Mouse (Mus musculus): ENCODE measurements around the gene Col5a1. TPM values are rescaled to one million over a fixed set of nuclear protein-coding genes. Genes with fewer than 3 reads are reported as not detected.
A peak's percentile ranks its signal among the peaks of the same experiment; 100 is the strongest.

Gene Col5a1
- polyA plus RNA-seq, 1 experiment from 2014 or later, result 21.4 TPM

DNA sequence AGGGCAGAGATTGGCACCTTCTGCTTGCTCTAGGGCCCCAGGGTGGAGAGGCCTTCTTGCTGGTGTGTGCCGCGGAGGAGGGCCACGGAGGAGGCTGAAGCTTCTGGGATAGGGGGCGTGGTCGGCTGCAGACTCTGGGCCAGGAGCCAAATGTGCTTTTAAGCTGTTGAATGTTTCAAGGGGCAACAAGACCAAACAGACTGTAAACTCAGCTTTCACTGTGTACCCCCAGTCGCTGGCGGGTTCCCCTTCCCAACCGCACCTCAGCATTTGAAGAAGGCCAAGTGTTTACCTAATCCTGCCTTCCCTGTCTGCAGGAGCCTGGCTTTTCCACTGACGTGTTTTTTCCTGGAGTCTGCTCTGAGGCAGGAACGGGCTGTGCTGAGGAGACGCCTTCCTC, 48.0 kb downstream of the Col5a1 start:
- no peak for DNase-seq (ENCODE audit: low spot score)
- Histone ChIP-seq H3K4me1 (peaks cover 51% of the 10 kb centered on the region), H3K36me3 (peaks cover 26% of the 10 kb centered on the region), H3K27me3 (ENCODE audit: low read depth, poor library complexity, severe bottlenecking) (no peaks in the 10 kb centered on the region), H3K27ac (peak overlapping the region; percentile 85), H3K4me3 (no peak overlapping the region), H3K9me3 (replicated peaks) (no peaks in the 10 kb centered on the region)
- WGBS, result 60% methylated on average over 11 of the region's 11 CpGs

DNA sequence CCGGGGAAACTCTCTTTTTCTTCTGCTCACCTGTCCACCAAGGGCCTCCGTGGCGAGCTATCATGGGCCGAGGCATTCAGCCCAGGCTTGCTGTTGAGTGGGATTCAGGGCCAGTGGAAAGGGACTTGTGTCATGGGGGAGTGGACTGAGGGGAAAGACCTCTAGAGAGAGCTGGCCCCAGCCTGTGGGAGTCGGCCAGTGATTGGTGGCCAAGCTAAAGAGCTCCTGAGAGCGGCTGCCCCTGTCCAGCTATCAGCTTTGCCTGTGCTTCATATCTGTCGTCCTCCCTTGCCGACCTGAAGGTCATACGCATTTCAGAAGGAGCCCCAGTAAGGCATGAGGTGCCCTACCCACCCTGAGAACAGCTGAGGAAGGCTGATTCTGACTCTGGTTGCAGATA, 48.6 kb downstream of the Col5a1 start:
- peak overlapping the region; percentile 85; the same call in 1 of the 2 replicates for H3K27ac ChIP-seq
- peaks cover 20% of the 10 kb centered on the region for H3K36me3 ChIP-seq
- no peaks in the 10 kb centered on the region for H3K27me3 ChIP-seq (ENCODE audit: low read depth, poor library complexity, severe bottlenecking)
- H3K4me1 ChIP-seq, result peaks cover 51% of the 10 kb centered on the region
- H3K4me3 ChIP-seq, result no peak overlapping the region
- DNase-seq (ENCODE audit: low spot score), result no peak
- WGBS, result 87% methylated on average over 9 of the region's 9 CpGs
- H3K9me3 ChIP-seq (replicated peaks), result no peaks in the 10 kb centered on the region

DNA sequence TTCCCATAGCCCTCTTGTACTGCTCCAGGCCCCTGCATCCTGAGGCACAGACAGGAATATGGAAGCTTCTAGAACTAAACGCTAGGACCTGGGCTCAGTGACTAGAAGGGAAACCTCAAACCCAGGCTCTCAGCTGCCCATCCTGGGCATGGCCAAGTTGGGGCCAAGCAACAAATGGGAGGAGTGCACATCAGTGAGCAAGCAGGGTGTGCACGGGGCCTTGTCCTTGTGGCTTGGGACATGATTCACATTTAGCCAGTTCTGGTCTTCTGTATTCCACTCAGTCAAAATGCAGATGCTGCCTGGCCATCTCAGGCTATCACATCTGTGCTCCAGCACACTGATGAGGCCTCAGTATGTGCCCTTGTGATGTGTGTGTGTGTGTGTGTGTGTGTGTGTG, 49.2 kb downstream of the Col5a1 start:
- DNase-seq (ENCODE audit: low spot score), result no peak
- no peaks in the 10 kb centered on the region for H3K27me3 ChIP-seq (ENCODE audit: low read depth, poor library complexity, severe bottlenecking)
- peaks cover 46% of the 10 kb centered on the region for H3K4me1 ChIP-seq
- H3K4me3 ChIP-seq, result no peak overlapping the region
- H3K27ac ChIP-seq, result peak overlapping the region; percentile 85; the same call in 1 of the 2 replicates
- WGBS, result 93% methylated on average over 2 of the region's 2 CpGs
- no peaks in the 10 kb centered on the region for H3K9me3 ChIP-seq (replicated peaks)
- H3K36me3 ChIP-seq, result peaks cover 17% of the 10 kb centered on the region

DNA sequence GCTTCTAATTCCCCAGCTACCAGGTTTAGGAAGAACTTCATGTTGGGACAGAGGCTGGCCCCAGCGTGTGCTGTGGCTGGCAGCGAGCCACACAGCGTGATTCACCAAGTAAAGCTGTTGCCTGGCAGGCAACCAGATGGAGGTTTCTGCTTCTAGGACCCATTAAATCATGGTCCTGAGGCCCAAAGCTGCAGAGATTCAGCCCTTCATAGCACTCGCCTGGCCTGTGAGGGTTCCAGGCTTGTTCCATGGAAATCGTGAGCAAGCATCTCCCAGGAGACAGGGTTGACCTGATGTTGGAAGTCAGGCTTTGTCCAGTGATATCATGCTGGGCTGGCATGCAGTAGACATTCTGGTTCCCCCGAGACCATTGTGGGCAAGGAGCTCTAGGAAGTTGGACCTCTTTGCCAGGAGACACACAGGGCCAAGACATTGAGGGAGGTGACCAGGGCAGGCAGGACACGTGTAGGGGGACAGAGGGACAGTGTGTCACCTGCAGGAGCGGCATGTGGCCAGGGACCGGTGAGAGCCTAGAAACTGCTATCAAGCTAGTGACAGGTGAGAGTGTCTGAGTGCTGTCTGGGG, 50.5 kb downstream of the Col5a1 start:
- peaks cover 17% of the 10 kb centered on the region for H3K36me3 ChIP-seq
- H3K4me3 ChIP-seq, result no peak overlapping the region
- no peak for DNase-seq (ENCODE audit: low spot score)
- H3K27me3 ChIP-seq (ENCODE audit: low read depth, poor library complexity, severe bottlenecking), result no peaks in the 10 kb centered on the region
- peak overlapping the region; percentile 25; the same call in 1 of the 2 replicates for H3K27ac ChIP-seq
- peaks cover 34% of the 10 kb centered on the region for H3K4me1 ChIP-seq
- H3K9me3 ChIP-seq (replicated peaks), result no peaks in the 10 kb centered on the region
- WGBS, result 88% methylated on average over 9 of the region's 9 CpGs

DNA sequence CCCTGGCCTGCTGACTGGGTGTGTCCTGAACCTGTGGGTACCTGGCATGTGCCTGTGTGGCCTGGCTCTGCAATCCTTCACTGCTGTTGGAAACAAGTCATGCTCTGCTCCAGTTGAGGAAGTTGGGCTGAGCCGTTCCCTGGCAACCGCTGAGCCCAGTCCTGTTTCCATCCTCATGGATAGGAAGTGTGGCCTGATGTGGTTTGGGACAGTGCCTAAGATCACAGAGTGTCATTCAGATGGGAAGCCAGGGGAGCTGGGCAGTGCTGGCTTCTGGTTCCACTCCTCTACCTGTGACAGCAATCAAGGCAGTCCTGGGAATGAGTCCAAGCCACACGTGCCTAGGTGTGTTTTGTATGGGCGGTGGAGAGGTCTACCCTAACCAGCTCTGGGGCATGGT, 53.2 kb downstream of the Col5a1 start:
- no peak for DNase-seq (ENCODE audit: low spot score)
- WGBS, result 93% methylated on average over 4 of the region's 4 CpGs

DNA sequence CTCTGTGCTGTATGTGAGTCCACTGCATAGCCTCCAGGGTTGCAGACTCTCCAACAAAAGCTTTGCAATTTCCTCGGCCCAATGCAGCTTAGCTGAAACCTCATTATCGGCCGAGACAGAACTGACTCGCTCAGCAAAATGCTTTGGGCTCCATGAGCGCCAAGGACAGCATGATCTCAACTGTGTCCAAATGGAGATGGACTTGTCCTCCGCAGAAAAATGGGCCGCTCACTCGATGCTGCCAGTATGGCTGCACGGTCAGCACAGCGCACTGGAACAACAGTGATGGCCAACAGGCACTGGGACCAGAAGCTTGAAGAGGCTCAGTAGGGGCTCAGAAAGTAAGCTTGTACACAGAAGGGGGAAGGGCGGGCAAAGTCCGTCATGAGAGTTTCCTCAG, 53.9 kb downstream of the Col5a1 start:
- H3K27me3 ChIP-seq (ENCODE audit: low read depth, poor library complexity, severe bottlenecking), result no peaks in the 10 kb centered on the region
- WGBS, result 88% methylated on average over 12 of the region's 12 CpGs
- no peak overlapping the region for H3K4me3 ChIP-seq
- H3K27ac ChIP-seq, result no peak overlapping the region
- H3K36me3 ChIP-seq, result peaks cover 11% of the 10 kb centered on the region; the same call in 1 of the 2 replicates
- DNase-seq (ENCODE audit: low spot score), result no peak
- no peaks in the 10 kb centered on the region for H3K9me3 ChIP-seq (replicated peaks)
- 0 out of 2 replicates have a peak, but pooled peaks cover 3% of the 10 kb centered on the region for H3K4me1 ChIP-seq

More for the DNA sequence above, 53.2 kb downstream of the Col5a1 start:
- Histone ChIP-seq H3K4me3 (no peak overlapping the region), H3K27ac (no peak overlapping the region), H3K27me3 (ENCODE audit: low read depth, poor library complexity, severe bottlenecking) (no peaks in the 10 kb centered on the region), H3K4me1 (peaks cover 9% of the 10 kb centered on the region), H3K36me3 (peaks cover 11% of the 10 kb centered on the region; the same call in 1 of the 2 replicates), H3K9me3 (replicated peaks) (no peaks in the 10 kb centered on the region)

DNA sequence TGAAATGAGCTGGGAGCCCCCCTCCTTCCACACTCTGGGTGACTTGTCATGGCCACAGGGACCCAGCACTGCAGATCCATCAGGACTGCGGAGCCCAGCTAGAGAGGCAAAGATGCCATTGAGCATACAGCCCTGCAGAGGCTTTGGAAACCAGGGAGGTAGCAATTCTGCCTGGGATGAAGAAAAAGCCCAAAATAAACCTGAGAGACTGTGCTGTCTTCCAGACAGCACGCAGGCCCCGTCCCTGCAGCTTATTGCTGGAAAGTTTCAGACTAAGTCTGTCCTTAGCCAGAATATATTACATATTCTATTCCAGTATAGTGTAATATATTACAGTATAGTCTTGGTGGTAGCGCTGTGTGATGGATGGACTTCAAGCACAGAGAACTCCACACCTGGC, 61.0 kb downstream of the Col5a1 start:
- Histone ChIP-seq H3K4me3 (no peak overlapping the region), H3K27me3 (ENCODE audit: low read depth, poor library complexity, severe bottlenecking) (no peaks in the 10 kb centered on the region), H3K9me3 (replicated peaks) (no peaks in the 10 kb centered on the region), H3K4me1 (0 out of 2 replicates have a peak, but pooled peaks cover 3% of the 10 kb centered on the region), H3K36me3 (peaks cover 25% of the 10 kb centered on the region), H3K27ac (no peak overlapping the region)
- DNase-seq (ENCODE audit: low spot score), result no peak
- 96% methylated on average over 4 of the region's 4 CpGs for WGBS

DNA sequence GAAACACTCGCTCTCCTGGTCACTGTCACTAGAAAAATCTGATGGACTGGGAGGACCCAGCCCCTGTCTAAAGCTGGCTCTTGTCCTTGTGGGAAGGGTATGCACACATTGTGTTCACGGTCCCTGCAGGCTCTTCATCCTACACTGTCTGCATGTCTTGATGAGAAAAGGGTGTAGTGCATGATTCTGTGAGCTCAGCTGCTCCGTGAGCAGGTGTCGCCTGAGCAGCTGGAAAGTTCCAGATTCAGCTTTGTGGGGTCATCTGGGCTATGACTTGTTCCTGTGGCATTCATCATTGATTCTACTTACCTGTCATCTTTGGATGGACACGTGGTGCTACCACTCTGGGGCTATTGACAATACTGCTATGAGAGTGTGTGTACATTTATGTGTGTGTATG, 61.7 kb downstream of the Col5a1 start:
- no peak overlapping the region for H3K27ac ChIP-seq
- 94% methylated on average over 5 of the region's 5 CpGs for WGBS
- no peaks in the 10 kb centered on the region for H3K27me3 ChIP-seq (ENCODE audit: low read depth, poor library complexity, severe bottlenecking)
- 0 out of 2 replicates have a peak, but pooled peaks cover 3% of the 10 kb centered on the region for H3K4me1 ChIP-seq
- no peak overlapping the region for H3K4me3 ChIP-seq
- no peak for DNase-seq (ENCODE audit: low spot score)
- peaks cover 31% of the 10 kb centered on the region for H3K36me3 ChIP-seq
- no peaks in the 10 kb centered on the region for H3K9me3 ChIP-seq (replicated peaks)

DNA sequence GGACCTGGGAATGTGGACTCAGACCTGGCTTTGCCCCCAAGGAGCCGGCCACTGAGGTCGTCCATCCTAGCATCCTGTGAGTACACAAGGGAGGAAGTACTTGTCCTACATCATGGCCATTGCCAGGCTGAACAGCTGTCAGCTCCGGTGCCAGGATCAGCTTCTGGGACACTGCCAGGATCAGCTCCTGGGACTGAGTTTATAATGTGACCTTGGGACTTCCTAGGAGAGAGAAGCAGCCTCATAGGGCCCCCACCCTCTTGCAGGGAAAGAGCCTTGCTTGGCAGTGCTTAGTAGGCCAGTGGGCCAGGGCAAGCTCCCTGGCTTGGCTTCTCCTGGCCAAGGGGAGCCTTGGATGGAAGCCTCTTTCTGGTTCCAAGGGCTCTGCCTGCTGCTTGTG, 67.6 kb downstream of the Col5a1 start:
- Histone ChIP-seq H3K4me1 (peaks cover 22% of the 10 kb centered on the region), H3K9me3 (replicated peaks) (no peaks in the 10 kb centered on the region), H3K36me3 (peaks cover 61% of the 10 kb centered on the region), H3K4me3 (no peak overlapping the region), H3K27me3 (ENCODE audit: low read depth, poor library complexity, severe bottlenecking) (no peaks in the 10 kb centered on the region), H3K27ac (no peak overlapping the region)
- WGBS, result 88% methylated on average over 3 of the region's 3 CpGs
- DNase-seq (ENCODE audit: low spot score), result no peak

DNA sequence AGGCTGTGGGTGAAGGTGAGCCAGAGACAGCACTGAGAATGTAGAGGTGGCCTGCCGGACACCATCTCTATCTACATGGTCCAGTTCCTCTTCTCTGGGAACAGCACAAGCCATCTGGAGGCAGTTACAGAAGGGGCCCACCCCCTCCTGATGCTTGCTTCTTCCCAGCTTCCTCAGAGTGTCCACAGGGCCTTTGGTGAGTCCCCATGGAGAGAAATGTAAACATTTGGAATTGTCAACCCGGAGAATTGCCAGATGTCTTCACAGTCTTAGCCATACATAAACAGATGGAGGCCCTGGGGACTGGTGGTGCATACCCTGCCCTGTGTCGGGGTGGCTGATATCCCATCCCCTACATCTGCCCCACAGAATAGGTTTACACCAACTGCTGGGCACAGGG, 68.7 kb downstream of the Col5a1 start:
- Histone ChIP-seq H3K27me3 (ENCODE audit: low read depth, poor library complexity, severe bottlenecking) (no peaks in the 10 kb centered on the region), H3K4me1 (peaks cover 22% of the 10 kb centered on the region), H3K27ac (no peak overlapping the region), H3K36me3 (peaks cover 60% of the 10 kb centered on the region), H3K9me3 (replicated peaks) (no peaks in the 10 kb centered on the region), H3K4me3 (no peak overlapping the region)
- WGBS, result 22% methylated on average over 3 of the region's 3 CpGs
- DNase-seq (ENCODE audit: low spot score), result no peak

DNA sequence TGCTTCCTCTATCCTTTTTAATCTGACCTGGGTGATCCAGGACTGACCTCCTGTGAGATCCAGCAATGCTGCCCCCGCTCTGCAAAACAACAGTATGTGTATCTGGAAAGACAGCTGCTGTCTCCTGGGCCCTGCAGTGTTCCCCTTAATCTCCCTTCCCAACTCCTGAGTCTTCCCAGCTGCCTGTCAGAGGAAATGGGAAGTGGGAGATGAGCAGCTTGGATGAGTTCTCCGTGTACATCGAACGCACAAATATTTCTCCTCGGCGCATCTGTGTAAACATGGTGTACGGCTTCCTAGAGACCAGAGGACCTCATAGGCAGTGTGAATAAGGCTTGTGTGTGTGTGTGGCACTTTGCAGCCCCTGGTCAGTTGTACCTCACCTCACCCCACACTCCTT, 70.5 kb downstream of the Col5a1 start:
- Histone ChIP-seq H3K4me1 (peaks cover 22% of the 10 kb centered on the region), H3K9me3 (replicated peaks) (no peaks in the 10 kb centered on the region), H3K36me3 (peaks cover 53% of the 10 kb centered on the region), H3K27me3 (ENCODE audit: low read depth, poor library complexity, severe bottlenecking) (no peaks in the 10 kb centered on the region), H3K4me3 (no peak overlapping the region), H3K27ac (no peak overlapping the region)
- DNase-seq (ENCODE audit: low spot score), result no peak
- WGBS, result 89% methylated on average over 7 of the region's 7 CpGs

DNA sequence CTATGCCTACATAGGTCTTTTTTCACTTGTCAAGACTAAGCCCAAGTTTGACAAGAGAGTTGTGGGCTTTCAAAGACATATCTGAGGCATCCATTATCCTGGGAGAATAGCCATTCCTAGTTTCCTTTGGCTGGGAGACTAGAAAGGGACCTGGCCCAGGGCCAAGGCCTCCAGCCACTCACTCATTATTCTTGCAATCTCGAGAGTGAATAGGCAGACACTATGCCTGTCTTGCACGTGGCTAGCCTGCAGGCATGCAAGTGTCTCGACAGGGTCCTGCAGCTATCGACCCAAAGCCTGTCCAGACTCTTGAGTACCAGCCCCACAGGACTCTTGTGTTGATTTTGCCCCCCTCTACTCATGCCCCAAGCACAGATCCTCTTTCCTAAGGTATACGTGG, 71.0 kb downstream of the Col5a1 start:
- H3K4me1 ChIP-seq, result peaks cover 22% of the 10 kb centered on the region
- WGBS, result 80% methylated on average over 5 of the region's 5 CpGs
- no peaks in the 10 kb centered on the region for H3K9me3 ChIP-seq (replicated peaks)
- H3K27ac ChIP-seq, result no peak overlapping the region
- H3K4me3 ChIP-seq, result no peak overlapping the region
- no peak for DNase-seq (ENCODE audit: low spot score)
- H3K27me3 ChIP-seq (ENCODE audit: low read depth, poor library complexity, severe bottlenecking), result no peaks in the 10 kb centered on the region
- peaks cover 51% of the 10 kb centered on the region for H3K36me3 ChIP-seq

DNA sequence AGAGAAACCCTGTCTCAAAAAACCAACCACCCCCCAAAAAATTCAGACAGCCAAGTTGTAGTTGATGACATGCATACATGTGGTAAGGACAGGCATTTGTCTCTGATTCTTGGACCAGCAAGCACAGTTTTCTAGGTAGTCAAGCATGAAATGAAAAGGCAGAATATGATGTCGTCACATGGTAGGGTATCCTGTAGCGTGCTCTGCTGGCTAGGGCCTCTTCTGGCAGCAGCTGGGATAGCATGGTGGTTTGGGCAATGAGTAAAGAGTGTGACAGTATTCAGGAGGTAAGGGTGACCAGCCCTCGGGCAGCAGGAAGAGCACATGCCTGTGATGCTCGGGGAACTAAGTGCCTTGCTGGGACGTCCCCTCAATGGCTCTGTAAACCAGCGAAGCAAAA, 73.0 kb downstream of the Col5a1 start:
- Histone ChIP-seq H3K4me1 (peaks cover 22% of the 10 kb centered on the region), H3K9me3 (replicated peaks) (no peaks in the 10 kb centered on the region), H3K27me3 (ENCODE audit: low read depth, poor library complexity, severe bottlenecking) (no peaks in the 10 kb centered on the region), H3K4me3 (no peak overlapping the region), H3K27ac (no peak overlapping the region), H3K36me3 (peaks cover 42% of the 10 kb centered on the region; the same call in 1 of the 2 replicates)
- DNase-seq (ENCODE audit: low spot score), result no peak
- WGBS, result 82% methylated on average over 6 of the region's 6 CpGs

DNA sequence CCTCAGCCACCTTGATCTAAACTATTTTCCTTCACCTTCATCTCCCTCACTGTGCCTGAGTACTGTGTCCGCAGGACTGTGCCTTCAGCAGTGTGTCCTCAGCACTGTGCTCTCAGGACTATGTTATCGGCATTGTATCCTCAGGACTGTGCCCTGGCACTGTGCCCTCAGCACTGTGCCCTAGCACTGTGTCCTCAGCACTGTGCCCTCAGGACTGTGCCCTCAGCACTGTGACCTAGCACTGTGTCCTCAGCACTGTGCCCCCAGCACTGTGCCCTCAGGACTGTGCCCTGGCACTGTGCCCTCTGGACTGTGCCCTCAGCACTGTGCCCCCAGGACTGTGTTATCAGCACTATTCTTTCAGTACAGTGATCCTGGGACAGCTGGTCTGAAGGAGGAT, 75.0 kb downstream of the Col5a1 start:
- no peaks in the 10 kb centered on the region for H3K27me3 ChIP-seq (ENCODE audit: low read depth, poor library complexity, severe bottlenecking)
- WGBS, result 93% methylated on average over 2 of the region's 2 CpGs
- H3K4me1 ChIP-seq, result peaks cover 16% of the 10 kb centered on the region
- no peak for DNase-seq (ENCODE audit: low spot score)
- H3K4me3 ChIP-seq, result no peak overlapping the region
- peaks cover 46% of the 10 kb centered on the region for H3K36me3 ChIP-seq
- no peaks in the 10 kb centered on the region for H3K9me3 ChIP-seq (replicated peaks)
- H3K27ac ChIP-seq, result no peak overlapping the region
